Mouse (Mus musculus) spleen, adult 2 months (tissue): ENCODE data around the gene Cmtm1. TPM values are rescaled to one million over a fixed set of nuclear protein-coding genes. Genes with fewer than 3 reads are reported as not detected.
"Not testable (repeated sequence)": the region's sequence is repeated elsewhere in the genome, so short reads cannot be mapped to it uniquely, and the experiment has no call there.

ENCODE experiments used
- DNase-seq, 2 experiments: peaks; one replicate each; pipeline versions ENCODE4 v3.0.0 to v3.0.0-alpha.2; 2012 to 2021; ENCODE audit warnings: low spot score in 2 of 2, low read depth in 1 of 2
- H3K27ac ChIP-seq: fragments of 200-500 bp; 2 replicates; pipeline ENCODE4 v1.5.1; 2012; ENCODE audit warnings: low read length, inconsistent platforms; ENCODE audit not compliant: insufficient read depth
- H3K27me3 ChIP-seq: fragments of 200-500 bp; 2 replicates; pipeline ENCODE4 v1.6.1; 2012; ENCODE audit warnings: mild to moderate bottlenecking, moderate library complexity, low read length, inconsistent platforms; ENCODE audit not compliant: control insufficient read depth, insufficient read depth
- H3K36me3 ChIP-seq: fragments of 200-500 bp; 2 replicates; pipeline ENCODE4 v1.6.1; 2012; ENCODE audit warnings: mild to moderate bottlenecking, low read length, inconsistent platforms; ENCODE audit not compliant: control insufficient read depth, insufficient read depth
- H3K4me1 ChIP-seq: fragments of 200-500 bp; 2 replicates; pipeline ENCODE4 v1.6.1; 2011; ENCODE audit warnings: inconsistent platforms; ENCODE audit not compliant: control insufficient read depth, insufficient read depth, insufficient read length
- H3K4me3 ChIP-seq: fragments of 200-500 bp; 2 replicates; pipeline ENCODE4 v1.5.1; 2011; ENCODE audit warnings: mild to moderate bottlenecking, inconsistent platforms; ENCODE audit not compliant: insufficient read depth, insufficient read length; ENCODE audit errors: extremely low read depth
- CTCF ChIP-seq: fragments of 200-500 bp; IDR thresholded peaks from 2 replicates; pipeline ENCODE4 v1.5.1; 2011; ENCODE audit warnings: mild to moderate bottlenecking, inconsistent platforms; ENCODE audit not compliant: insufficient read depth, insufficient read length, insufficient replicate concordance; ENCODE audit errors: extremely low read depth
- POLR2A ChIP-seq: fragments of 200-500 bp; IDR thresholded peaks from 2 replicates; pipeline ENCODE4 v1.6.1; 2011; ENCODE audit warnings: low read depth, low read length, inconsistent platforms
- WGBS: fragments of 180-500 bp; shearing (Covaris S2); methylation state at CpG from one replicate; pipeline ENCODE4 v1.1.7; 2018; 5-methylcytosine and 5-hydroxymethylcytosine counted together
- polyA plus RNA-seq: library from polyadenylated mRNA; depleted of rRNA; stranded (reverse); fragments of >200 nt; gene quantifications from 2 replicates; pipeline ENCODE4 v1.2.3, GENCODE M21; 2012

The Cmtm1 gene
- polyA plus RNA-seq, 1 experiment, result not detected

DNA sequence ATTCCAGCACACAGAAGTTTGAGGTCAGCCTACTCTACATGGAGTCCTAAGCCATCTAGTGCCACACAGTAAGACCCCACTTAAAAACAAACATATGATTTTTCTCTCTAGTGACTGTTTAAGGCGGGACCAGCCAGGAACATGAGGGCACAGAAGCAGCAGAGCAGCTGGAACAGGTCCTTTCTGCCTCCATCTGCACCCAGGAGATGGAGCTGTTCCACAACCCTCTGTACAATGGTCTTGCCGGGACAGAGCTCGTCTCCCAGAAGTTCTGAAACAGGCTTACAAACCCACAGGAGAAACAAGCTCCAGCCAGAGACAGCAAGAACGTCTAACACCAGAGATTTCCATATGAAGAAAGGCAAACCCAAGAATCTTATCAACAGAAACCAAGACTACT lies 3.4 kb upstream of the Cmtm1 start:
- Histone ChIP-seq H3K4me3 (no peak overlapping the region), H3K27ac (no peak overlapping the region), H3K4me1 (no peaks in the 10 kb centered on the region), H3K27me3 (no peaks in the 10 kb centered on the region), H3K36me3 (no peaks in the 10 kb centered on the region)
- DNase-seq, result no peak
- WGBS, result 65% methylated on average over 4 of the region's 4 CpGs
- TF ChIP-seq CTCF (no peak), POLR2A (no peak)

DNA sequence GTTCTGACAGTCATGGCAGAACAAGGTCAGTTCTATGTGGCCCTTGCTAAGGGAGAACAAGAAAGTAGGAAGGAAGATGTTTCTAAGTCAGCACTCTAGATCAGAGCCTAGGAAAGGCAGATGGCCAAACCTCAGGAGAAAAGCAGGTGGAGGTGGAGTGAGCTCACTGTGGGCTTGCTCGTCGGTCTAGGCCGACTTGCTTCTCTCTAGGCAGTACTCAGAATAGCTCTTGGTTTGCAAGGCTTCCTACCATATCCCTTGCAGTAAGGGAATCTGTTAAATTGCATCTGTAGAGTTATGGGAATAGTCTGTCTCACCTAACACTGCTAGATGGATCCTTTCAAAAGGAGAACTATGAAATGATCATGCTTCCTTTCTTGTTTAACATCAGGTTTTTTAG lies 2.1 kb upstream of the Cmtm1 start:
- not testable (repeated sequence) for H3K27me3 ChIP-seq, H3K4me3 ChIP-seq, H3K27ac ChIP-seq, DNase-seq, H3K4me1 ChIP-seq, H3K36me3 ChIP-seq
- 71% methylated on average over 3 of the region's 3 CpGs for WGBS

DNA sequence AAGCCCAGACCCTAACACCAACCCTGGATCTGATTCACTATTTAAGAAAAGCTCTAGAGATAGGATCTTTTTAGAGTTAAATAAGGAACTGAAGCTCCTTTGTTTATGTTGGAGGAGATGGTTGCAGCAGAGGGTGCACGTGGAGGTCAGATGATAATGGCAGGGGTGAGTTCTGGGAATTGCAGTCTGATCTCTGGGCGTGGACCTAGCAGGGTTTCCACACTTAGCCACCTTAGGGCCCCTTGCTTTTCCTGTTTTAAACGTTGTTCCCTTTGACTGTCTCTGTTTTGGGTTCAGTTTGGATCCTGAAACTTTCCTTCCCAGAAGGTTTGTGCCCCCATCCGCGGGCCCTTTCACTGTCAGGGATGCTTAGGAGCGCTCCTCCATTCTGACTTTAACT lies 1.6 kb downstream of the Cmtm1 start:
- H3K27me3 ChIP-seq, DNase-seq, H3K27ac ChIP-seq, H3K4me1 ChIP-seq, H3K36me3 ChIP-seq, H3K4me3 ChIP-seq: not testable (repeated sequence)
- WGBS, result 59% methylated on average over 6 of the region's 6 CpGs

DNA sequence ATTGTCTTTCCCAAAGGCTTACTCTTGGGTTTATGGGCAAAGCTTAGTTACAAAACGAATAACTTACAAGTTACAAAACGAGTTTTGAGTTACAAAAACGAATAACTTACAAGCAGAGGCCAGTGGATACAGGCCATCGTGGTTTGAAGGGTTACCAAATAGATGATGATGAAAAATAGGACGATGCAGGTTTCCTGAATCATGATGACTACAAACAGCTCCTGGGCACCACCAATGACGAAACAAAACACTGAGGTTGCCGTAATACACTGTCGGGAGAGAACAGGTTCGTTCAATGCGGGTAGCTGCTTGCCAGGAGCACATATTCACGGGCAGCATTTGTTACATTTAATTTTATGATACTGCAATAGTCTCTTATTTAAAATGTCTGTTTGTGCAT lies 5.0 kb downstream of the Cmtm1 start:
- Histone ChIP-seq H3K27me3 (no peaks in the 10 kb centered on the region), H3K4me3 (no peak overlapping the region), H3K27ac (no peak overlapping the region), H3K4me1 (no peaks in the 10 kb centered on the region), H3K36me3 (no peaks in the 10 kb centered on the region)
- TF ChIP-seq CTCF (no peak), POLR2A (no peak)
- 88% methylated on average over 11 of the region's 11 CpGs for WGBS
- DNase-seq, result no peak

DNA sequence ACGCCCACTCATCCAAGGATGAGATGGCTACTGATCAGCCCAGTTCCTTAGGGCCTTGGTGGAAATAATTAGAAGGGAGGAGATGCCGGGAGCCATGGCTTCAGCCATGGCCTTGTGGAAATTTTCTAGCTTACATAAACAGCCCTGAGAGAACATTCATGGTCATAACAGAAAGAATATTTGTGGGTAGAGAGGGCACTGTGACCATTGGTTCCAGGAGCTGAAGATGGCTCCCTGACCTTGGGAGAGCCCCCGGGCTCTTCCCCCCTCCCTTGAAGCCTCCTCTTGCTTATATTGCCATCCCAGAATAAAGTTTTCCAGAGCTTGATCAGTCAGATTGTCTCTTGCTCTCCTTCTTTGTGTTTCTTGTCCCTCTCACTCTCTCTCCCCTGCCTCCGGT lies 7.4 kb downstream of the Cmtm1 start:
- WGBS, result 94% methylated on average over 4 of the region's 4 CpGs

DNA sequence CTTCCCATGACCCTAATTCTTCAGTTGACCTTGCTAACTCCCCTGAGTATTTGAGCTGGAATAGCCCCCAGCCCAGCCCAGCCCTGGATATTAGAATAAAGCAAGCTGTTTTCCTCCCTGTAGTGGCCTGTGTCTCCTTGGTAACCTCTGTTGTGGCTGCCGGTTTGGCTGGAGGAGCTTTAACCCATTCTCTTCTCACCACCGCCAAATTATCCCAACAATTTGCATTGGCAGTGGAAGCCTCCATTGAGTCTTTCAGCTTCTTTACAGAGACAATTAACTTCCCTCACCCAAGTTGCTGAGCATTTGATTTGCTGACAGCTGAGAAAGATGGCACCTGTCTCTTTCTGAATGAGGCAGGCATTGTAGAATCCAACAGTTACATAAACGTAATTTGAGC lies 8.4 kb downstream of the Cmtm1 start:
- not testable (repeated sequence) for H3K36me3 ChIP-seq, H3K4me1 ChIP-seq, DNase-seq, H3K27me3 ChIP-seq, H3K27ac ChIP-seq, H3K4me3 ChIP-seq
- WGBS, result 46% methylated on average over 3 of the region's 3 CpGs

More for the DNA sequence above, 7.4 kb downstream of the Cmtm1 start:
- H3K4me3 ChIP-seq, H3K4me1 ChIP-seq, H3K36me3 ChIP-seq, H3K27ac ChIP-seq, H3K27me3 ChIP-seq, DNase-seq: not testable (repeated sequence)

DNA sequence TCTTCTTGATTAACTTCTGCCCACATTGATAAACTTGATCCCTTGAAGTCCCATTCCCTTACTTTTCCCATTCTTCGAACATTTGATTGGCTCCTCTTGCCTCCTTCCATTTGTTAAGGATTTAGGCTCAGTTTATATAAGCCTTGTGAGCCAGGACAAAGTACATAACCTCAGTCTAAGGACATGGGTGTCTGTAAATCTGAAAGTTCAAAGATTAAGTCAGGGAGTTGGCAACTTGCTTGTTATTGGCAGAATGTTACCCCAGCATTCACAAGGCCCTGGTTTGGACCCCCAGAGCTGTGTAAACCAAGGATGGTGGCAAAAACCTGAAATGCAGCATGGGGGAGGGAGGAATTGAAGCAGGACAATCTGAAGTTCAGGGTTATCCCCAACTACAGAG lies 15.5 kb downstream of the Cmtm1 start:
- no peak overlapping the region for H3K4me3 ChIP-seq
- H3K36me3 ChIP-seq, result no peaks in the 10 kb centered on the region
- H3K27ac ChIP-seq, result no peak overlapping the region
- no peak for DNase-seq
- H3K4me1 ChIP-seq, result no peaks in the 10 kb centered on the region
- no peak for TF ChIP-seq POLR2A
- H3K27me3 ChIP-seq, result no peaks in the 10 kb centered on the region
- WGBS, result 74% methylated on average over 1 of the region's 1 CpGs

- DNase-seq, H3K4me1 ChIP-seq, H3K36me3 ChIP-seq, H3K27me3 ChIP-seq, H3K4me3 ChIP-seq, H3K27ac ChIP-seq: not testable (repeated sequence)
- WGBS, result 80% methylated on average over 12 of the region's 12 CpGs
Measured at GRCm38 (mm10) chr8:104293081-104293480, 16.9 kb downstream of the Cmtm1 start, which contains the start of gene Cmtm2a. Cmtm2a (minus strand) TSS chr8:104293181.
